Mouse (Mus musculus): Measurements from ENCODE around the gene Gpd1l. TPM values are rescaled to one million over a fixed set of nuclear protein-coding genes. Genes with fewer than 3 reads are reported as not detected.

Gene Gpd1l
- 14.0 and 24.3 TPM in 2 replicates for polyA plus RNA-seq (2021; fragmentation: Nextera tagmentation)
- long read RNA-seq, experiment 1, full-length matches to known transcripts: 79 of 268 reads
- long read RNA-seq, experiment 1, partial matches to known transcripts: 30 of 268 reads
- long read RNA-seq, experiment 1, other reads (novel, unspliced or antisense): 159 of 268 reads
- long read RNA-seq, experiment 2, partial matches to known transcripts: 2 of 32 reads
- long read RNA-seq, experiment 2, other reads (novel, unspliced or antisense): 30 of 32 reads

GRCm38 (mm10) chr9:114933723-114934171 is at the start of gene Gpd1l:
Gene Gpd1l, minus strand, starts transcription at chr9:114933987.

GRCm38 (mm10) chr9:114982689-114983360 is 49.0 kb upstream of the Gpd1l start, which contains the start of gene Rps27rt:
Gene Rps27rt, minus strand, starts transcription at chr9:114982739.

GRCm38 (mm10) chr9:114978281-114979111 is 44.7 kb upstream of the Gpd1l start, which contains the start of gene Osbpl10:
Gene Osbpl10, plus strand, starts transcription at chr9:114978569.

Other genes with a start within 250 kb of the Gpd1l start
- 76.5 and 96.0 TPM in 2 replicates for gene Dync1li1, start 245.2 kb downstream of the Gpd1l start, polyA plus RNA-seq (2021; fragmentation: Nextera tagmentation)
- 13.7 and 17.7 TPM in 2 replicates for gene Cmtm6, start 202.9 kb downstream of the Gpd1l start, polyA plus RNA-seq (2021; fragmentation: Nextera tagmentation)
- 9.2 and 9.3 TPM in 2 replicates for gene Cmtm7, start 152.1 kb downstream of the Gpd1l start, polyA plus RNA-seq (2021; fragmentation: Nextera tagmentation)
- gene Cmtm8, start 89.8 kb downstream of the Gpd1l start, polyA plus RNA-seq (2021; fragmentation: Nextera tagmentation): 3.6 and 5.1 TPM in 2 replicates
- 4.7 and 10.9 TPM in 2 replicates for gene Osbpl10, start 44.6 kb upstream of the Gpd1l start, polyA plus RNA-seq (2021; fragmentation: Nextera tagmentation)
- gene Rps27rt, start 48.8 kb upstream of the Gpd1l start, polyA plus RNA-seq (2021; fragmentation: Nextera tagmentation): 81.5 and 81.7 TPM in 2 replicates